Mouse (Mus musculus) layer of hippocampus, adult 2 months (tissue): Measurements from ENCODE around the gene Krt79. TPM values are rescaled to one million over a fixed set of nuclear protein-coding genes. Genes with fewer than 3 reads are reported as not detected.
A peak's percentile ranks its signal among the peaks of the same experiment; 100 is the strongest.

Source experiments
- DNase-seq, 2 experiments: peaks; one replicate each; pipeline ENCODE4 v3.0.0; 2022; ENCODE audit warnings: low spot score in 2 of 2
- H3K27ac ChIP-seq: fragments of 200-600 bp; 2 replicates; pipeline ENCODE4 v1.8.1; 2022
- H3K4me3 ChIP-seq: fragments of 200-600 bp; 2 replicates; pipeline ENCODE4 v1.8.1; 2022; ENCODE audit warnings: mild to moderate bottlenecking
- CTCF ChIP-seq: fragments of 200-600 bp; conservative IDR thresholded peaks from 2 replicates; pipeline ENCODE4 v1.8.1; 2022; ENCODE audit warnings: antibody characterized with exemption, mild to moderate bottlenecking, moderate library complexity
- total RNA-seq, 2 experiments: library from RNA; stranded (reverse); gene quantifications; 2 replicates each; pipeline ENCODE4 v1.2.3; 2021

Krt79 gene
- total RNA-seq, 2 experiments from 2014 or later = not detected

GRCm38 (mm10) chr15:101973414-101974077 is 33.4 kb upstream of the Krt79 start:
- peak; percentile 100 for TF ChIP-seq CTCF
- H3K4me3 ChIP-seq = no peak overlapping the region
- no peak overlapping the region for H3K27ac ChIP-seq
- peak; percentile 93 to 100 for DNase-seq

- Histone ChIP-seq H3K27ac (no peak overlapping the region), H3K4me3 (no peak overlapping the region)
- peak; percentile 80 for TF ChIP-seq CTCF
- peak in 1 of 2 experiments; percentile 48 for DNase-seq
These were observed 30.4 kb upstream of the Krt79 start for GRCm38 (mm10) chr15:101970536-101970935.

DNA sequence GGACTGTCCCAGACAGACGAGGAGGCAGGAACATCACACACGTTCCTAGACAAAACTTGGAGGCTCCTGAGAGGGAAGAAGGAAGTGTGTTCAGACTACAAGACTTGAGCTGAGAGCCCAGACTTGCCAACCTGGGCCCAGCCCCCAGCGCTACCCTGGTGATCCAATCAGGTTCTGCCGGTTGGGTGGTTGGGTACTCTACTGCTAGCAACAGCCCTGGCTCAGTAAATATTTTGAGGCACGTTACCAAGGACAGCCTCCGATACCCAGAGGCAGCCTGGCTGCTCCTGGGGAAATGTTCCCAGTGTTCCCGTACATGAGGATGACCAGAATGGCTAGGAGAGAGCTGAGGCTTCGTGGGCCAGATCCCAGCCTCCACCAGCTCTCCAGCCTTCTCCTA is 26.7 kb upstream of the Krt79 start:
- H3K27ac ChIP-seq = no peak overlapping the region
- no peak for DNase-seq
- TF ChIP-seq CTCF = no peak
- no peak overlapping the region for H3K4me3 ChIP-seq

- Histone ChIP-seq H3K4me3 (no peak overlapping the region), H3K27ac (no peak overlapping the region)
- TF ChIP-seq CTCF = no peak
- DNase-seq = no peak
These were observed 18.8 kb upstream of the Krt79 start for GRCm38 (mm10) chr15:101958891-101959290.

GRCm38 (mm10) chr15:101954187-101954586 is 14.1 kb upstream of the Krt79 start, which contains the start of gene Krt78:
Gene Krt78, minus strand, starts transcription at chr15:101954287.
- no peak within 1 kb of the TSS for H3K4me3 ChIP-seq
- no peak for TF ChIP-seq CTCF
- no peak for DNase-seq
- no peak within 1 kb of the TSS for H3K27ac ChIP-seq

DNA sequence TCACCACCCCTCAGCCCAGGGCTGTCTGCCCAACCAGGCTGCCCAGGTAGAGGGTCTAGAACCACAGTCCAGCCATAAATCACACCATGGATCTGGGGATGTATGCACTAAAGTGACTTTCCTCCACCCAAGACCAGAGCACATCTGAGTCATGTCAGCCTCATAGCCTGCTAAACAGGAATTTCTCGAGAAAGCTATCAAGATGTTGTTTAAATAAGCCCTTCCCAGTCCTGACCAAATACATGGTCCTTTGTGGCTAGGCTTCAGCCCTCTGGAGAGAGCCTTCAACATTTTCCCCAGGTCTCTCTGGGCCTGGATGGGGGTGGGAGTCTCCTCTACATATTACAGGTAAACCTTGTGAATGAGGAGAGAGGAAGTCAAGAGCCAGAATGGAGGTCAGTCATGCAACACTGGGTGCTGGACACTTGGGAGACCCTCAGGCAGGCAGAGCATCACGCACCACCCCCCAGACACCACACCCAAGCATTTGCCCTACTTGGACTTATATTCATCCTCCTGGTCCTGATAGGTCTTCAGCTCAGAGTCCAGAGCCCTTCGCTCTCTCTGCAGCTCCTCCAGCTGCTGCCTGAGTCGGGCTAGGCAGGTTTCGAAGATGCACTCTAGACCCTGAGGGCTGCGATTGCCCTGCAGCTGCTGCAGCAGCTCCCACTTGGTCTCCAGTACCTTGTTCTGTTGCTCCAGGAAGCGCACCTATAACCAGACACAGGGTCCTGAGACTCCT is 12.8 kb upstream of the Krt79 start:
- no peak overlapping the region for H3K27ac ChIP-seq
- TF ChIP-seq CTCF = no peak
- no peak overlapping the region for H3K4me3 ChIP-seq
- no peak for DNase-seq

DNA sequence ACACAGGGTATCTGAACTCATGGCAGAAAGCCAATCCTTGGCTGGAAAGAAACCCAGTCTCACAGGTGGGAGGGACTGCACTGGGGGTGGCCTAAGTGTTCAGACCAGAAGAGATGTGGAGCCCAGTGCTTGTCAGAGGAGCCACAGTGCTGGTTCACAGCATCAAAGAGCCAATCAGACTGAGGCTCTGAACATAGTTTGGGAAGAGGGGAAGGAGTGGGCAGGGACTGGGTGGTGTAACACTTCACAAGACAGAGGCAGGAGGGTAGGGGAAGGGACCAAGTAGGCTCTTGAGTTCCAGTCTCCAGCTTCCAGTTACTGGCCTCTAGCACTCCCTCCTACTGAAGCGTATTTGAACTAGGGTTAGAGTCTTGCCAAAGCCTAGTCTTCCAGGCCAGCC is 5.3 kb upstream of the Krt79 start:
- no peak for TF ChIP-seq CTCF
- DNase-seq = no peak
- Histone ChIP-seq H3K4me3 (no peak overlapping the region), H3K27ac (no peak overlapping the region)

GRCm38 (mm10) chr15:101941948-101942347 is 1.8 kb upstream of the Krt79 start:
- no peak overlapping the region for H3K4me3 ChIP-seq
- TF ChIP-seq CTCF = no peak
- peak in 1 of 2 experiments; percentile 5 for DNase-seq
- H3K27ac ChIP-seq = no peak overlapping the region

- no peak overlapping the region for H3K27ac ChIP-seq
- H3K4me3 ChIP-seq = no peak overlapping the region
- TF ChIP-seq CTCF = no peak
- DNase-seq = no peak
These were observed 1.4 kb downstream of the Krt79 start for GRCm38 (mm10) chr15:101938600-101939308.

GRCm38 (mm10) chr15:101933024-101933423 is 7.1 kb downstream of the Krt79 start:
- Histone ChIP-seq H3K4me3 (no peak overlapping the region), H3K27ac (no peak overlapping the region)
- no peak for DNase-seq
- TF ChIP-seq CTCF = no peak

DNA sequence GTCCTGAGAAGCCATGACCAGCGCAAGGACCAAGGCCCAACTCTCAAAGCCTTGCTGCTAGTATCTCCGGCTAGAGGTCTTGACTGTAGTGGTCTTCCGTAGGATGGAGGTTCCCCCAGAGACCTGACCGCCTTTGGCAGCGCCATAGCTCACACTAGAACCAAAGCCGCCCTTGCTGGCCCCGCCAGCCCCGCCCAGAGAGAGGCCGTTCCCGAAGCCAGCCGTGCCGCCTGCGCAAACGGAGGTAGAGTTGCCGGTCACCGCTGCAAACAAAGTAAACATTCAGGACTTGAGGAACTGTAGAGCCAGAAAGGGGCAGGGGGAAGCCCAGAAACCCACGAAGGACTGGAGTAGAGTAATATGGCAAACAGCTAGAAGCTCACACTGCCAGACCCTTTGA is 10.5 kb downstream of the Krt79 start:
- TF ChIP-seq CTCF = no peak
- H3K4me3 ChIP-seq = no peak overlapping the region
- no peak for DNase-seq
- H3K27ac ChIP-seq = no peak overlapping the region

DNA sequence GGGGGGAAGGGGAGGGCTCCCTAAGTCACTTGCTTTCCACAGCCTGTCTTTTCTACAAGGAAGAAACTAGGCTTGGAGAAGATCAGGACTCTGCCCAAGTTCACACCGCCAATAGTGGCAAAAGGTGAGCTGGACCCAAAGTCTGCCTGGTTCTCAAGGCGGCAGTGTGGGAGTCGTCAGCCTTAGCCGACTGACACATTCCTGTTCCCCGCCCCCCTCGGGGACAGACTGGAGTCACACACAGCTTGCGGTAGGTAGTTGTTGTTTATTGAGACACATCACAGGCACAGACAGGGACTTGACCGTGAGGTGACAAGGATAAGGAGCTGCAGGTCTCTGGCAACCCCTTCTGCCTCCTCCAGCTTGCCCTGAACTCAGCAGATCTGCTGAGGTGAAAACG is 11.0 kb downstream of the Krt79 start:
- Histone ChIP-seq H3K27ac (no peak overlapping the region), H3K4me3 (no peak overlapping the region)
- no peak for TF ChIP-seq CTCF
- no peak for DNase-seq

GRCm38 (mm10) chr15:101927340-101928080 is 12.6 kb downstream of the Krt79 start:
- no peak for DNase-seq
- Histone ChIP-seq H3K4me3 (no peak overlapping the region), H3K27ac (no peak overlapping the region)
- TF ChIP-seq CTCF = no peak
